Mouse (Mus musculus): ENCODE data around the gene Hmg20a. TPM values are rescaled to one million over a fixed set of nuclear protein-coding genes. Genes with fewer than 3 reads are reported as not detected.

Gene Hmg20a
- polyA plus RNA-seq, 1 experiment from 2014 or later, result 42.7 TPM

Other genes starting within 250 kb of the Hmg20a start
- 10.1 and 12.6 TPM in 2 replicates for gene Peak1, start 542 bp upstream of the Hmg20a start, polyA plus RNA-seq (2015; fragmentation: Nextera tagmentation; extraction: Ambion mirVana)